Mouse (Mus musculus): ENCODE results near the gene Abl1.

The Abl1 gene

GRCm38 (mm10) chr2:31825469-31825911, 137.3 kb downstream of the Abl1 start:
- peak; percentile 57 for DNase-seq (ENCODE audit: low spot score)

GRCm38 (mm10) chr2:31826094-31827085, 138.2 kb downstream of the Abl1 start:
- DNase-seq (ENCODE audit: low spot score), result no peak

GRCm38 (mm10) chr2:31827877-31828276, 139.7 kb downstream of the Abl1 start:
- no peak for DNase-seq (ENCODE audit: low spot score)

- no peak for DNase-seq (ENCODE audit: low spot score)
Measured at GRCm38 (mm10) chr2:31828311-31828825, 140.2 kb downstream of the Abl1 start.

GRCm38 (mm10) chr2:31836091-31836490, 147.9 kb downstream of the Abl1 start:
- DNase-seq (ENCODE audit: low spot score), result no peak

GRCm38 (mm10) chr2:31836985-31837384, 148.8 kb downstream of the Abl1 start:
- DNase-seq (ENCODE audit: low spot score), result no peak

- DNase-seq (ENCODE audit: low spot score), result no peak
Measured at GRCm38 (mm10) chr2:31838868-31839267, 150.7 kb downstream of the Abl1 start.

GRCm38 (mm10) chr2:31844729-31845136, 156.6 kb downstream of the Abl1 start:
- DNase-seq (ENCODE audit: low spot score), result no peak

- DNase-seq (ENCODE audit: low spot score), result no peak
Measured at GRCm38 (mm10) chr2:31845512-31845895, 157.3 kb downstream of the Abl1 start.

GRCm38 (mm10) chr2:31845896-31846691, 157.9 kb downstream of the Abl1 start, which contains the start of gene Fibcd1:
Gene Fibcd1 (minus strand): TSS chr2:31846005.
- DNase-seq (ENCODE audit: low spot score), result peak; percentile 50

GRCm38 (mm10) chr2:31846692-31847660, 158.8 kb downstream of the Abl1 start:
- DNase-seq (ENCODE audit: low spot score), result peak; percentile 35

- peak; percentile 68 for DNase-seq (ENCODE audit: low spot score)
Measured at GRCm38 (mm10) chr2:31847908-31848307, 159.7 kb downstream of the Abl1 start.

- no peak for DNase-seq (ENCODE audit: low spot score)
Measured at GRCm38 (mm10) chr2:31850141-31850540, 162.0 kb downstream of the Abl1 start.
